Mouse (Mus musculus) liver, embryonic 14.5 days (tissue): ENCODE data around the gene Sorcs3.

ENCODE experiments used
- CTCF ChIP-seq: IDR thresholded peaks from 2 replicates; pipeline ENCODE4 v1.5.1; 2016; ENCODE audit warnings: antibody characterized with exemption, low read depth, control low read depth
- EP300 ChIP-seq: IDR thresholded peaks from 2 replicates; pipeline ENCODE4 v1.6.1; 2016; ENCODE audit warnings: antibody characterized with exemption, low read depth

DNA sequence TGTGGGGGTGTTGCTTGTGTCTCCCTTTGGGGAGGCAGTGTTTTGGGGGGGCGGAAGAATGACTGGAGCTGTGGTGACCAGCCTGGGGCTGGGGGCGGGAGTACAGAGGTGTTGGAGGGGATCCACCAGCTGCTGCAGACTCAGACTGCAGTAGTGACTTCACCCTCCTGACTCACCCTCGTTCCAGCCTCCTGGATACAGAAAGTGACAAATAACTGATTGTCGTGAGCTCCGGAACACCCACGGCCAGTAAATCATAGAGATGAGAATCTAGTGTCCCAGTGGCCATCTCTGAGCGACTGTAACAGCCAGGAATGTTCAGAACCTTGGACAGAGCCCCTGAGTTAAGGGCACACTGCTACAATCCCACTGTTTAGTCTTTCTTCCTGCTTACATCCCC is 53.4 kb downstream of the Sorcs3 start:
- TF ChIP-seq CTCF (no peak), EP300 (no peak)
